Mouse (Mus musculus): ENCODE measurements around the gene Rxfp4. TPM values are rescaled to one million over a fixed set of nuclear protein-coding genes. Genes with fewer than 3 reads are reported as not detected.

Gene Rxfp4
- polyA plus RNA-seq, 1 experiment from 2014 or later = not detected

GRCm38 (mm10) chr3:88633056-88633455 is 19.9 kb downstream of the Rxfp4 start:
- H3K4me3 ChIP-seq (ENCODE audit: low read depth, low read length) = no peak overlapping the region
- no peaks in the 10 kb centered on the region for H3K9me3 ChIP-seq (replicated peaks; ENCODE audit: control insufficient read depth, low read length)
- H3K4me2 ChIP-seq (ENCODE audit: low read depth, low read length) = no peak overlapping the region
- WGBS (ENCODE audit: insufficient replicate concordance) = 77% methylated on average over 10 of the region's 10 CpGs
- no peak overlapping the region for H3K27ac ChIP-seq (ENCODE audit: low read length)
- H3K9ac ChIP-seq (ENCODE audit: low read depth, low read length) = no peak overlapping the region
- no peak for ATAC-seq (ENCODE audit: low read depth)
- peaks cover 7% of the 10 kb centered on the region for H3K4me1 ChIP-seq (ENCODE audit: control insufficient read depth, low read depth, low read length)
- no peaks in the 10 kb centered on the region for H3K27me3 ChIP-seq (ENCODE audit: control insufficient read depth, insufficient read depth, low read depth, low read length)
- peaks cover 27% of the 10 kb centered on the region for H3K36me3 ChIP-seq (ENCODE audit: control insufficient read depth, insufficient read depth)

GRCm38 (mm10) chr3:88631921-88632587 is 20.9 kb downstream of the Rxfp4 start:
- Histone ChIP-seq H3K4me2 (ENCODE audit: low read depth, low read length) (no peak overlapping the region), H3K4me1 (ENCODE audit: control insufficient read depth, low read depth, low read length) (peaks cover 15% of the 10 kb centered on the region), H3K27ac (ENCODE audit: low read length) (no peak overlapping the region), H3K36me3 (ENCODE audit: control insufficient read depth, insufficient read depth) (peaks cover 25% of the 10 kb centered on the region), H3K27me3 (ENCODE audit: control insufficient read depth, insufficient read depth, low read depth, low read length) (no peaks in the 10 kb centered on the region), H3K4me3 (ENCODE audit: low read depth, low read length) (no peak overlapping the region), H3K9ac (ENCODE audit: low read depth, low read length) (no peak overlapping the region), H3K9me3 (replicated peaks; ENCODE audit: control insufficient read depth, low read length) (no peaks in the 10 kb centered on the region)
- 67% methylated on average over 12 of the region's 12 CpGs for WGBS (ENCODE audit: insufficient replicate concordance)
- ATAC-seq (ENCODE audit: low read depth) = no peak

- Histone ChIP-seq H3K36me3 (ENCODE audit: control insufficient read depth, insufficient read depth) (peaks cover 14% of the 10 kb centered on the region), H3K4me2 (ENCODE audit: low read depth, low read length) (no peak overlapping the region), H3K4me1 (ENCODE audit: control insufficient read depth, low read depth, low read length) (peaks cover 27% of the 10 kb centered on the region), H3K4me3 (ENCODE audit: low read depth, low read length) (no peak overlapping the region), H3K27me3 (ENCODE audit: control insufficient read depth, insufficient read depth, low read depth, low read length) (no peaks in the 10 kb centered on the region), H3K9me3 (replicated peaks; ENCODE audit: control insufficient read depth, low read length) (no peaks in the 10 kb centered on the region), H3K27ac (ENCODE audit: low read length) (no peak overlapping the region), H3K9ac (ENCODE audit: low read depth, low read length) (no peak overlapping the region)
- 48% methylated on average over 6 of the region's 6 CpGs for WGBS (ENCODE audit: insufficient replicate concordance)
- peak; percentile 23 for ATAC-seq (ENCODE audit: low read depth)
Measured at GRCm38 (mm10) chr3:88630849-88631341, 22.0 kb downstream of the Rxfp4 start.

GRCm38 (mm10) chr3:88630018-88630417 is 22.9 kb downstream of the Rxfp4 start:
- no peak overlapping the region for H3K4me2 ChIP-seq (ENCODE audit: low read depth, low read length)
- H3K9me3 ChIP-seq (replicated peaks; ENCODE audit: control insufficient read depth, low read length) = no peaks in the 10 kb centered on the region
- no peaks in the 10 kb centered on the region for H3K27me3 ChIP-seq (ENCODE audit: control insufficient read depth, insufficient read depth, low read depth, low read length)
- WGBS (ENCODE audit: insufficient replicate concordance) = 76% methylated on average over 9 of the region's 9 CpGs
- H3K4me3 ChIP-seq (ENCODE audit: low read depth, low read length) = no peak overlapping the region
- H3K4me1 ChIP-seq (ENCODE audit: control insufficient read depth, low read depth, low read length) = peaks cover 28% of the 10 kb centered on the region
- no peak overlapping the region for H3K27ac ChIP-seq (ENCODE audit: low read length)
- H3K9ac ChIP-seq (ENCODE audit: low read depth, low read length) = no peak overlapping the region
- ATAC-seq (ENCODE audit: low read depth) = no peak
- peaks cover 10% of the 10 kb centered on the region for H3K36me3 ChIP-seq (ENCODE audit: control insufficient read depth, insufficient read depth)

- no peak overlapping the region for H3K9ac ChIP-seq (ENCODE audit: low read depth, low read length)
- H3K9me3 ChIP-seq (replicated peaks; ENCODE audit: control insufficient read depth, low read length) = no peaks in the 10 kb centered on the region
- no peaks in the 10 kb centered on the region for H3K27me3 ChIP-seq (ENCODE audit: control insufficient read depth, insufficient read depth, low read depth, low read length)
- H3K4me2 ChIP-seq (ENCODE audit: low read depth, low read length) = no peak overlapping the region
- WGBS (ENCODE audit: insufficient replicate concordance) = 66% methylated on average over 13 of the region's 13 CpGs
- no peak overlapping the region for H3K4me3 ChIP-seq (ENCODE audit: low read depth, low read length)
- H3K4me1 ChIP-seq (ENCODE audit: control insufficient read depth, low read depth, low read length) = peaks cover 36% of the 10 kb centered on the region
- ATAC-seq (ENCODE audit: low read depth) = no peak
- H3K27ac ChIP-seq (ENCODE audit: low read length) = no peak overlapping the region
- peaks cover 6% of the 10 kb centered on the region for H3K36me3 ChIP-seq (ENCODE audit: control insufficient read depth, insufficient read depth)
Measured at GRCm38 (mm10) chr3:88629244-88629643, 23.7 kb downstream of the Rxfp4 start.

- Histone ChIP-seq H3K9me3 (replicated peaks; ENCODE audit: control insufficient read depth, low read length) (no peaks in the 10 kb centered on the region), H3K36me3 (ENCODE audit: control insufficient read depth, insufficient read depth) (peaks cover 3% of the 10 kb centered on the region; the same call in 1 of the 2 replicates), H3K27me3 (ENCODE audit: control insufficient read depth, insufficient read depth, low read depth, low read length) (no peaks in the 10 kb centered on the region), H3K27ac (ENCODE audit: low read length) (no peak overlapping the region), H3K4me2 (ENCODE audit: low read depth, low read length) (no peak overlapping the region), H3K4me3 (ENCODE audit: low read depth, low read length) (no peak overlapping the region), H3K9ac (ENCODE audit: low read depth, low read length) (no peak overlapping the region), H3K4me1 (ENCODE audit: control insufficient read depth, low read depth, low read length) (peaks cover 38% of the 10 kb centered on the region)
- ATAC-seq (ENCODE audit: low read depth) = no peak
- 51% methylated on average over 4 of the region's 4 CpGs for WGBS (ENCODE audit: insufficient replicate concordance)
Measured at GRCm38 (mm10) chr3:88628766-88629165, 24.2 kb downstream of the Rxfp4 start.

- Histone ChIP-seq H3K36me3 (ENCODE audit: control insufficient read depth, insufficient read depth) (peaks cover 3% of the 10 kb centered on the region; the same call in 1 of the 2 replicates), H3K9ac (ENCODE audit: low read depth, low read length) (no peak overlapping the region), H3K27me3 (ENCODE audit: control insufficient read depth, insufficient read depth, low read depth, low read length) (no peaks in the 10 kb centered on the region), H3K4me3 (ENCODE audit: low read depth, low read length) (no peak overlapping the region), H3K4me1 (ENCODE audit: control insufficient read depth, low read depth, low read length) (peaks cover 49% of the 10 kb centered on the region), H3K9me3 (replicated peaks; ENCODE audit: control insufficient read depth, low read length) (no peaks in the 10 kb centered on the region), H3K4me2 (ENCODE audit: low read depth, low read length) (no peak overlapping the region), H3K27ac (ENCODE audit: low read length) (no peak overlapping the region)
- WGBS (ENCODE audit: insufficient replicate concordance) = 41% methylated on average over 2 of the region's 2 CpGs
- ATAC-seq (ENCODE audit: low read depth) = no peak
Measured at GRCm38 (mm10) chr3:88627535-88627934, 25.4 kb downstream of the Rxfp4 start.

- peaks cover 53% of the 10 kb centered on the region for H3K4me1 ChIP-seq (ENCODE audit: control insufficient read depth, low read depth, low read length)
- no peaks in the 10 kb centered on the region for H3K27me3 ChIP-seq (ENCODE audit: control insufficient read depth, insufficient read depth, low read depth, low read length)
- H3K9ac ChIP-seq (ENCODE audit: low read depth, low read length) = no peak overlapping the region
- WGBS (ENCODE audit: insufficient replicate concordance) = 8% methylated on average over 4 of the region's 4 CpGs
- H3K9me3 ChIP-seq (replicated peaks; ENCODE audit: control insufficient read depth, low read length) = no peaks in the 10 kb centered on the region
- no peak overlapping the region for H3K27ac ChIP-seq (ENCODE audit: low read length)
- H3K4me3 ChIP-seq (ENCODE audit: low read depth, low read length) = no peak overlapping the region
- peaks cover 3% of the 10 kb centered on the region; the same call in 1 of the 2 replicates for H3K36me3 ChIP-seq (ENCODE audit: control insufficient read depth, insufficient read depth)
- no peak overlapping the region for H3K4me2 ChIP-seq (ENCODE audit: low read depth, low read length)
- ATAC-seq (ENCODE audit: low read depth) = peak; percentile 66
Measured at GRCm38 (mm10) chr3:88627114-88627513, 25.8 kb downstream of the Rxfp4 start.

GRCm38 (mm10) chr3:88626316-88626715 is 26.6 kb downstream of the Rxfp4 start:
- Histone ChIP-seq H3K9ac (ENCODE audit: low read depth, low read length) (no peak overlapping the region), H3K4me3 (ENCODE audit: low read depth, low read length) (no peak overlapping the region), H3K27me3 (ENCODE audit: control insufficient read depth, insufficient read depth, low read depth, low read length) (no peaks in the 10 kb centered on the region), H3K27ac (ENCODE audit: low read length) (peak overlapping the region; percentile 7; the same call in 1 of the 2 replicates), H3K36me3 (ENCODE audit: control insufficient read depth, insufficient read depth) (peaks cover 3% of the 10 kb centered on the region; the same call in 1 of the 2 replicates), H3K9me3 (replicated peaks; ENCODE audit: control insufficient read depth, low read length) (no peaks in the 10 kb centered on the region), H3K4me1 (ENCODE audit: control insufficient read depth, low read depth, low read length) (peaks cover 60% of the 10 kb centered on the region), H3K4me2 (ENCODE audit: low read depth, low read length) (no peak overlapping the region)
- 71% methylated on average over 7 of the region's 7 CpGs for WGBS (ENCODE audit: insufficient replicate concordance)
- ATAC-seq (ENCODE audit: low read depth) = no peak
